Mouse (Mus musculus): ENCODE results near the gene Adpgk. TPM values are rescaled to one million over a fixed set of nuclear protein-coding genes. Genes with fewer than 3 reads are reported as not detected.

The Adpgk gene
- 27.4 and 28.8 TPM in 2 replicates for polyA plus RNA-seq (2016; fragmentation: Nextera tagmentation; extraction: Ambion mirVana)

- under 1% methylated on average over 58 of the region's 58 CpGs for WGBS (ENCODE audit: insufficient replicate concordance)
- Histone ChIP-seq H3K36me3 (no peaks in the 10 kb centered on the region), H3K27ac (peak within 1 kb of the TSS; percentile 82), H3K27me3 (replicated peaks) (no peaks in the 10 kb centered on the region), H3K9ac (peak within 1 kb of the TSS; percentile 88), H3K4me3 (peak within 1 kb of the TSS; percentile 79), H3K9me3 (replicated peaks) (no peaks in the 10 kb centered on the region), H3K4me1 (peaks cover 85% of the 10 kb centered on the region), H3K4me2 (peak within 1 kb of the TSS; percentile 89)
- peak; percentile 97 for ATAC-seq
Measured at GRCm38 (mm10) chr9:59290957-59291687, at the start of gene Adpgk. Gene Adpgk, plus strand, starts transcription at chr9:59291558.

GRCm38 (mm10) chr9:59245181-59245580 lies 46.2 kb upstream of the Adpgk start:
- WGBS (ENCODE audit: insufficient replicate concordance): 40% methylated on average over 7 of the region's 7 CpGs
- Histone ChIP-seq H3K27me3 (replicated peaks) (no peaks in the 10 kb centered on the region), H3K27ac (no peak overlapping the region), H3K4me1 (peaks cover 4% of the 10 kb centered on the region), H3K9ac (no peak overlapping the region), H3K9me3 (replicated peaks) (no peaks in the 10 kb centered on the region), H3K36me3 (no peaks in the 10 kb centered on the region), H3K4me2 (no peak overlapping the region), H3K4me3 (no peak overlapping the region)
- no peak for ATAC-seq

- H3K9ac ChIP-seq: no peak overlapping the region
- no peaks in the 10 kb centered on the region for H3K9me3 ChIP-seq (replicated peaks)
- H3K36me3 ChIP-seq: no peaks in the 10 kb centered on the region
- 40% methylated on average over 6 of the region's 6 CpGs for WGBS (ENCODE audit: insufficient replicate concordance)
- H3K27me3 ChIP-seq (replicated peaks): no peaks in the 10 kb centered on the region
- H3K4me1 ChIP-seq: peaks cover 4% of the 10 kb centered on the region; the same call in 1 of the 2 replicates
- ATAC-seq: no peak
- no peak overlapping the region for H3K4me3 ChIP-seq
- no peak overlapping the region for H3K27ac ChIP-seq
- no peak overlapping the region for H3K4me2 ChIP-seq
Measured at GRCm38 (mm10) chr9:59246456-59247029, 44.8 kb upstream of the Adpgk start.

GRCm38 (mm10) chr9:59249359-59249758 lies 42.0 kb upstream of the Adpgk start:
- H3K4me2 ChIP-seq: no peak overlapping the region
- H3K4me1 ChIP-seq: peaks cover 4% of the 10 kb centered on the region; the same call in 1 of the 2 replicates
- no peak overlapping the region for H3K27ac ChIP-seq
- no peaks in the 10 kb centered on the region for H3K27me3 ChIP-seq (replicated peaks)
- H3K9ac ChIP-seq: no peak overlapping the region
- H3K36me3 ChIP-seq: no peaks in the 10 kb centered on the region
- H3K4me3 ChIP-seq: no peak overlapping the region
- H3K9me3 ChIP-seq (replicated peaks): no peaks in the 10 kb centered on the region
- 64% methylated on average over 3 of the region's 3 CpGs for WGBS (ENCODE audit: insufficient replicate concordance)
- no peak for ATAC-seq

- H3K27ac ChIP-seq: no peak overlapping the region
- WGBS (ENCODE audit: insufficient replicate concordance): 52% methylated on average over 3 of the region's 3 CpGs
- no peak for ATAC-seq
- no peak overlapping the region for H3K4me3 ChIP-seq
- H3K4me1 ChIP-seq: peaks cover 2% of the 10 kb centered on the region; the same call in 1 of the 2 replicates
- no peaks in the 10 kb centered on the region for H3K9me3 ChIP-seq (replicated peaks)
- H3K27me3 ChIP-seq (replicated peaks): no peaks in the 10 kb centered on the region
- no peak overlapping the region for H3K4me2 ChIP-seq
- no peaks in the 10 kb centered on the region for H3K36me3 ChIP-seq
- H3K9ac ChIP-seq: no peak overlapping the region
Measured at GRCm38 (mm10) chr9:59250272-59250671, 41.1 kb upstream of the Adpgk start.

- Histone ChIP-seq H3K4me2 (no peak overlapping the region), H3K27me3 (replicated peaks) (no peaks in the 10 kb centered on the region), H3K4me3 (no peak overlapping the region), H3K4me1 (no peaks in the 10 kb centered on the region), H3K36me3 (no peaks in the 10 kb centered on the region), H3K9me3 (replicated peaks) (no peaks in the 10 kb centered on the region), H3K27ac (no peak overlapping the region), H3K9ac (no peak overlapping the region)
- WGBS (ENCODE audit: insufficient replicate concordance): 47% methylated on average over 5 of the region's 5 CpGs
- no peak for ATAC-seq
Measured at GRCm38 (mm10) chr9:59254716-59255421, 36.5 kb upstream of the Adpgk start.

- H3K9ac ChIP-seq: no peak overlapping the region
- H3K4me2 ChIP-seq: no peak overlapping the region
- H3K27me3 ChIP-seq (replicated peaks): 0 out of 2 replicates have a peak, but pooled peaks cover 5% of the 10 kb centered on the region
- no peak overlapping the region for H3K4me3 ChIP-seq
- no peak overlapping the region for H3K27ac ChIP-seq
- no peak for ATAC-seq
- no peaks in the 10 kb centered on the region for H3K36me3 ChIP-seq
- H3K9me3 ChIP-seq (replicated peaks): no peaks in the 10 kb centered on the region
- WGBS (ENCODE audit: insufficient replicate concordance): 67% methylated on average over 9 of the region's 9 CpGs
- no peaks in the 10 kb centered on the region for H3K4me1 ChIP-seq
Measured at GRCm38 (mm10) chr9:59259806-59260454, 31.4 kb upstream of the Adpgk start.

GRCm38 (mm10) chr9:59266332-59266731 lies 25.0 kb upstream of the Adpgk start:
- WGBS (ENCODE audit: insufficient replicate concordance): 52% methylated on average over 6 of the region's 6 CpGs
- no peak overlapping the region for H3K9ac ChIP-seq
- H3K4me3 ChIP-seq: no peak overlapping the region
- peaks cover 3% of the 10 kb centered on the region; the same call in 1 of the 2 replicates for H3K27me3 ChIP-seq (replicated peaks)
- H3K4me1 ChIP-seq: peaks cover 7% of the 10 kb centered on the region
- H3K36me3 ChIP-seq: no peaks in the 10 kb centered on the region
- no peak overlapping the region for H3K27ac ChIP-seq
- no peaks in the 10 kb centered on the region for H3K9me3 ChIP-seq (replicated peaks)
- H3K4me2 ChIP-seq: no peak overlapping the region
- ATAC-seq: no peak

- Histone ChIP-seq H3K36me3 (no peaks in the 10 kb centered on the region), H3K27ac (no peak overlapping the region), H3K27me3 (replicated peaks) (peaks cover 3% of the 10 kb centered on the region; the same call in 1 of the 2 replicates), H3K4me2 (no peak overlapping the region), H3K4me1 (peaks cover 20% of the 10 kb centered on the region), H3K4me3 (no peak overlapping the region), H3K9ac (no peak overlapping the region), H3K9me3 (replicated peaks) (no peaks in the 10 kb centered on the region)
- WGBS (ENCODE audit: insufficient replicate concordance): 33% methylated on average over 5 of the region's 5 CpGs
- no peak for ATAC-seq
Measured at GRCm38 (mm10) chr9:59269728-59270127, 21.6 kb upstream of the Adpgk start.

- H3K9me3 ChIP-seq (replicated peaks): no peaks in the 10 kb centered on the region
- H3K9ac ChIP-seq: no peak overlapping the region
- H3K36me3 ChIP-seq: no peaks in the 10 kb centered on the region
- H3K4me2 ChIP-seq: no peak overlapping the region; the same call in 1 of the 2 replicates
- H3K4me1 ChIP-seq: peaks cover 20% of the 10 kb centered on the region
- no peak overlapping the region for H3K27ac ChIP-seq
- peaks cover under 1% of the 10 kb centered on the region; the same call in 1 of the 2 replicates for H3K27me3 ChIP-seq (replicated peaks)
- ATAC-seq: no peak
- 40% methylated on average over 4 of the region's 4 CpGs for WGBS (ENCODE audit: insufficient replicate concordance)
- H3K4me3 ChIP-seq: no peak overlapping the region
Measured at GRCm38 (mm10) chr9:59271081-59271480, 20.3 kb upstream of the Adpgk start.

- Histone ChIP-seq H3K4me2 (peak overlapping the region; percentile 33), H3K27me3 (replicated peaks) (no peaks in the 10 kb centered on the region; the same call in 1 of the 2 replicates)
Measured at GRCm38 (mm10) chr9:59271711-59272110, 19.6 kb upstream of the Adpgk start.

More at GRCm38 (mm10) chr9:59271711-59272110, 19.6 kb upstream of the Adpgk start:
- Histone ChIP-seq H3K4me3 (no peak overlapping the region), H3K27ac (no peak overlapping the region), H3K9ac (no peak overlapping the region), H3K36me3 (no peaks in the 10 kb centered on the region), H3K4me1 (peaks cover 20% of the 10 kb centered on the region), H3K9me3 (replicated peaks) (no peaks in the 10 kb centered on the region)
- ATAC-seq: peak; percentile 87
- WGBS (ENCODE audit: insufficient replicate concordance): 37% methylated on average over 6 of the region's 6 CpGs

Data from liver, embryonic 12.5 days (tissue).